In genomic region chr1:67789371-67789770, GRCm38 (mm10) we compare ENCODE assay signal across 16 mouse cellular contexts.
"Had no signal": no experiment of that assay in that cellular context is flagged by ENCODE, and none has a peak within 500 bp of the region (broad histone marks: within the 10 kb centered on the region; RNA-seq: fewer than 3 reads in every experiment).

No protein-coding gene starts in this region.

- H3K9me3 ChIP-seq: neural tube, embryonic 13.5 days; neural tube, embryonic 15.5 days; stomach, embryonic 15.5 days had no signal

- H3K4me3 ChIP-seq: neural tube, embryonic 13.5 days; neural tube, embryonic 15.5 days; stomach, embryonic 15.5 days had no signal

- H3K4me1 ChIP-seq: neural tube, embryonic 13.5 days; neural tube, embryonic 15.5 days; stomach, embryonic 15.5 days had no signal

- H3K27ac ChIP-seq: neural tube, embryonic 13.5 days; neural tube, embryonic 15.5 days; stomach, embryonic 15.5 days; stomach, postnatal 0 days had no signal

- H3K4me2 ChIP-seq: neural tube, embryonic 13.5 days; neural tube, embryonic 15.5 days; stomach, embryonic 15.5 days had no signal

- DNase-seq: retina, postnatal 1 day; right cerebral cortex, adult 18-20 months; right cerebral cortex, postnatal 14 days; right cerebral cortex, postnatal 25 days; right cerebral cortex, postnatal 4 days; spleen, adult 18-20 months; thymus, adult 18-20 months; thymus, adult 2 months; thymus, postnatal 14 days; thymus, postnatal 25 days; thymus, postnatal 36 days; thymus, postnatal 4 days had no signal

- H3K36me3 ChIP-seq: neural tube, embryonic 13.5 days; neural tube, embryonic 15.5 days; stomach, embryonic 15.5 days had no signal

- H3K9ac ChIP-seq: neural tube, embryonic 13.5 days; neural tube, embryonic 15.5 days; stomach, embryonic 15.5 days had no signal

- H3K27me3 ChIP-seq: neural tube, embryonic 15.5 days; stomach, embryonic 15.5 days had no signal
